In genomic region chr5:149020681-149021062, GRCm38 (mm10) we compare ENCODE assay signal across 13 mouse cellular contexts. TPM values are rescaled to one million over a fixed set of nuclear protein-coding genes. Genes with fewer than 3 reads are reported as not detected.
DNase-seq lines count a peak whose midpoint lies in the region; ATAC-seq and TF ChIP-seq lines count a peak whose summit lies in the region.
"Had no signal": no experiment of that assay in that cellular context is flagged by ENCODE, and none has a peak within 500 bp of the region (broad histone marks: within the 10 kb centered on the region; RNA-seq: fewer than 3 reads in every experiment).

No protein-coding gene starts in this region.

- no peaks in the 10 kb centered on the region for H3K9me3 ChIP-seq in hindbrain, embryonic 13.5 days
- no peaks in the 10 kb centered on the region for H3K9me3 ChIP-seq in hindbrain, embryonic 12.5 days (replicated peaks)
- H3K9me3 ChIP-seq in intestine, postnatal 0 days (ENCODE audit: control insufficient read depth), result no peaks in the 10 kb centered on the region

- intact Hi-C loops in left cerebral cortex, postnatal 36 days (cut with DNase I), result no loop called here

- H3K36me3 ChIP-seq in hindbrain, embryonic 13.5 days, result no peaks in the 10 kb centered on the region
- H3K36me3 ChIP-seq in hindbrain, embryonic 12.5 days, result no peaks in the 10 kb centered on the region
- no peaks in the 10 kb centered on the region for H3K36me3 ChIP-seq in testis, adult 2 months (ENCODE audit: control insufficient read depth, insufficient read depth, low read length)
- H3K36me3 ChIP-seq in intestine, postnatal 0 days (ENCODE audit: control insufficient read depth, insufficient read depth), result no peaks in the 10 kb centered on the region

- no peak for TF ChIP-seq CTCF in testis, adult 2 months (IDR thresholded peaks at IDR 0.05; ENCODE audit: control insufficient read depth, insufficient read depth, insufficient replicate concordance, low read depth, low read length)
- TF ChIP-seq CTCF in intestine, postnatal 0 days (IDR thresholded peaks at IDR 0.05; ENCODE audit: low read depth), result no peak

- no peak overlapping the region for H3K4me3 ChIP-seq in hindbrain, embryonic 13.5 days
- no peak overlapping the region for H3K4me3 ChIP-seq in hindbrain, embryonic 12.5 days
- peak overlapping the region; percentile 19; the same call in 1 of the 2 replicates for H3K4me3 ChIP-seq in testis, adult 2 months (ENCODE audit: control insufficient read depth, low read depth, low read length)
- H3K4me3 ChIP-seq in intestine, postnatal 0 days (ENCODE audit: low read depth, low read length), result no peak overlapping the region
- H3K4me3 ChIP-seq: left cerebral cortex, adult 2 months had no signal

- H3K4me1 ChIP-seq in hindbrain, embryonic 13.5 days (replicated peaks), result peaks cover 7% of the 10 kb centered on the region
- peaks cover 3% of the 10 kb centered on the region; the same call in 1 of the 2 replicates for H3K4me1 ChIP-seq in hindbrain, embryonic 12.5 days
- H3K4me1 ChIP-seq in testis, adult 2 months (ENCODE audit: control insufficient read depth, insufficient read depth, low read length), result peaks cover 8% of the 10 kb centered on the region
- no peaks in the 10 kb centered on the region for H3K4me1 ChIP-seq in intestine, postnatal 0 days (replicated peaks; ENCODE audit: control insufficient read depth, insufficient read depth, low read length)

- no peak overlapping the region for H3K9ac ChIP-seq in hindbrain, embryonic 13.5 days
- H3K9ac ChIP-seq in hindbrain, embryonic 12.5 days, result no peak overlapping the region
- H3K9ac ChIP-seq in intestine, postnatal 0 days (ENCODE audit: low read depth, low read length), result no peak overlapping the region

- H3K4me2 ChIP-seq in hindbrain, embryonic 13.5 days, result peak overlapping the region; percentile 32
- H3K4me2 ChIP-seq in hindbrain, embryonic 12.5 days (replicated peaks), result no peak overlapping the region; the same call in 1 of the 2 replicates
- H3K4me2 ChIP-seq in intestine, postnatal 0 days (replicated peaks; ENCODE audit: low read depth), result peak overlapping the region; percentile 21; the same call in 1 of the 2 replicates

- no peak for DNase-seq in testis, postnatal 10 days (ENCODE audit: low spot score)
- no peak for DNase-seq in left cerebral cortex, postnatal 36 days (ENCODE audit: low spot score in 2 of 2)
- DNase-seq: cerebellum, adult 9-11 months; right cerebral cortex, postnatal 25 days had no signal

- no peak for TF ChIP-seq POLR2A in testis, adult 2 months (IDR thresholded peaks at IDR 0.05; ENCODE audit: control insufficient read depth, low read depth, low read length)

- no peak for ATAC-seq in hindbrain, embryonic 13.5 days (ENCODE audit: low FRiP score)
- no peak for ATAC-seq in hindbrain, embryonic 12.5 days (ENCODE audit: low FRiP score)
- ATAC-seq in intestine, postnatal 0 days, result no peak
- ATAC-seq in megakaryocyte progenitor cell, adult 5-6 weeks (replicated peaks; ENCODE audit: poor library complexity), result no peak
- ATAC-seq: forebrain, embryonic 16.5 days had no signal

- peaks cover 26% of the 10 kb centered on the region for H3K27me3 ChIP-seq in hindbrain, embryonic 13.5 days
- H3K27me3 ChIP-seq in hindbrain, embryonic 12.5 days, result peaks cover 10% of the 10 kb centered on the region
- no peaks in the 10 kb centered on the region for H3K27me3 ChIP-seq in testis, adult 2 months (ENCODE audit: control insufficient read depth, insufficient read depth, low read length)
- no peaks in the 10 kb centered on the region for H3K27me3 ChIP-seq in intestine, postnatal 0 days (replicated peaks; ENCODE audit: control insufficient read depth, insufficient read depth, low read length)

- WGBS in hindbrain, embryonic 13.5 days, result 69% methylated on average over 16 of the region's 16 CpGs
- 59% methylated on average over 16 of the region's 16 CpGs for WGBS in hindbrain, embryonic 12.5 days
- WGBS in intestine, postnatal 0 days, result 67% methylated on average over 16 of the region's 16 CpGs

- H3K27ac ChIP-seq in hindbrain, embryonic 13.5 days, result no peak overlapping the region
- H3K27ac ChIP-seq in hindbrain, embryonic 12.5 days, result no peak overlapping the region
- peak overlapping the region; percentile 10; the same call in 1 of the 2 replicates for H3K27ac ChIP-seq in testis, adult 2 months (ENCODE audit: control insufficient read depth, insufficient read depth, low read depth, low read length)
- no peak overlapping the region for H3K27ac ChIP-seq in intestine, postnatal 0 days (ENCODE audit: low read depth, low read length)
- H3K27ac ChIP-seq: left cerebral cortex, adult 2 months had no signal

RNA-seq across cellular contexts. Expression of gene Gm42791, which starts 25.7 kb away (rescaled TPM):
- 5.4 and 6.6 TPM in 2 replicates for polyA plus RNA-seq in hindbrain, embryonic 13.5 days (2015; fragmentation: Nextera tagmentation; extraction: Ambion mirVana)
- polyA plus RNA-seq in hindbrain, embryonic 12.5 days (2016; fragmentation: Nextera tagmentation; extraction: Ambion mirVana), result 0.49 and 3.3 TPM in 2 replicates
- polyA plus RNA-seq in testis, adult 2 months (2012; rRNA removed), result not detected in 2 replicates
- polyA plus RNA-seq in intestine, postnatal 0 days (2015; fragmentation: Nextera tagmentation; extraction: Ambion mirVana), result not detected in 2 replicates
- total RNA-seq in megakaryocyte progenitor cell, adult 5-6 weeks (2015), result not detected in 2 replicates
- not detected in 2 replicates for total RNA-seq in megakaryocyte progenitor cell, adult 5-6 weeks (2017)
- 10 to 100 TPM; 14.8 to 36.1 TPM for total RNA-seq in left cerebral cortex, postnatal 36 days (2021)
- total RNA-seq: ES-E14 had no signal
- polyA plus RNA-seq: adrenal gland, adult 2 months had no signal
